Mouse (Mus musculus) fibroblast of lung, adult 2 months (primary cell): ENCODE data around the gene Herc1.

Experiments
- DNase-seq: peaks from one replicate; pipeline ENCODE4 v3.0.0-alpha.2; 2011; ENCODE audit warnings: low read depth

Herc1 gene

DNA sequence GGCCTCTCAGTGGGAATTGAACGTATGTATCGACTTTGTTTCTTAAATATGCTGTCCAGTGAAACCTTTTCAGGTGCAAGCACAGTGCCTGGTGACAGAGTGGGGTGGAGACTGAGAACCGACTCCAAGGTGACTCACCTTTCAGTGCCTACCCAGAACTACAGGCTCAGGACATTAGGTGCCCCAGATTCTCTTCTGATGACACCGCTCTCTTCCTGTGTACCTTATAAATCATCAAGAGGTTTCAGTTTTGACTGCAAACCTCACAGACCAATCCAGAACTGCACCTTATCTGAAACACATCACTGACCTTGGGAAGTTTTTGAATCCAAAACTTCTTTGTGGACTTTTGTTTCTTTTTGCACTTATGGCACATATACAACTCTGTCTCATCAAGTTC lies 170.0 kb downstream of the Herc1 start:
- no peak for DNase-seq

DNA sequence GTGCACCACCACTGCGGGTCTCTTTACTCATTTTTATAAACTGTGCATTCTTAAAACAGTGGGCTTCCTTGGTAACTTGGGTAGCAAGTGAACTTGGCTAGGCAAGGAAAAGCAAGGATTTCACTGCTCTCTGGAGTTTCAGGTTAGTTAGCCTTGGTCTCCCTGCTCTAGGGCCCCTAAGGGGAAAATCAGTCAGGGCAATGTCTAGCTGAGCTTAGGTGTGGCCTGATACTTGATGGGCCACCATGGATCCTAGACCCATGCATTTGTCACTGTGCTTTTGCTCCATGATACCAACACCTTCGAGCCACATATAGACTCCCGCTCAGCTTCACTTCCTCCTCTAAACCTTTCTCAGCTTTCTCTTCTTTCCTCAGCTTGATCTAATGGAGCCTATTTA lies 171.3 kb downstream of the Herc1 start:
- no peak for DNase-seq

DNA sequence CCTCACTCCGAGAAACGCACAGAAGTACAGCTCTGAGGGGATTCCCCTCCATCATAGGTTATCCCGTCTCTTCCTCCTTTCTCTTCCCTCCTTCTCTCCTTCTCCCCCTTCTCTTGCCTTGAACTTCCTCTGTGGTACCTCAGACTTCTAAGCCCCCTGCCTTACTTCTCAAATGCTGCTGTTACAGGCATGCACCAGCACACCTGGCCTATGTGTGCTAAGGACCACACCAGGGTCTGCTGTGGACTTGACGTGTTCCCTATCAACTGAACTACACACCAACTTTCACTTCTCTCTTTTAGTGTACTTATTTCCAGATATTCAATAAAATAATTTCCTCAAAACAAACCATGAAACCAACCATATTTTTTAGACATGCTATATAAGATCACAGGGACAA lies 192.5 kb downstream of the Herc1 start:
- no peak for DNase-seq
